Mouse (Mus musculus): ENCODE results near the gene Htr6.

Gene Htr6

GRCm38 (mm10) chr4:139075041-139075711 lies at the start of gene Htr6:
Htr6 (minus strand) TSS chr4:139075570.
- no peak for DNase-seq

- DNase-seq: no peak
Measured at GRCm38 (mm10) chr4:139124940-139125339, 49.6 kb upstream of the Htr6 start.

GRCm38 (mm10) chr4:139122557-139122956 lies 47.2 kb upstream of the Htr6 start:
- DNase-seq: no peak

- DNase-seq: no peak
Measured at GRCm38 (mm10) chr4:139120998-139121397, 45.6 kb upstream of the Htr6 start.

GRCm38 (mm10) chr4:139120281-139120814 lies 45.0 kb upstream of the Htr6 start:
- DNase-seq: no peak

GRCm38 (mm10) chr4:139116356-139117063 lies 41.1 kb upstream of the Htr6 start:
- no peak for DNase-seq

- no peak for DNase-seq
Measured at GRCm38 (mm10) chr4:139115721-139116120, 40.4 kb upstream of the Htr6 start.

DNA sequence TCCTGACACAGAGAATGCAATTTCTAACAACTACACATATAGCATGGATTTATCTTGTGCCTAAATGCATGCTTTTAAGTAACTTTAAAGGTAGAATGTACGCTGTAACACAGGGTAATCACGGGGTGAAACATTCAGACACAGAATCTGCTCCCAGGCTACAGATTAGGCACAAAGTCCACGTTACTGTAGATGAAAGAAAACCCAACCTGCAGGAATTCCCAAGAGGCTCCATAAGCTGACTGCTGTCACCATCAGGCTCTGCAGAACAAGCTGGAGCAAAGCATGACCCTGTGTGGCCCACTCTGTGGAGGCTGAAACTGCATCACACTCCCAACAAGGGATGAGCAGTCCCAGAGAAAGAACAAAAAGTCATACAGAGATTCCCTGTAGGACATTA lies 37.1 kb upstream of the Htr6 start:
- DNase-seq: no peak

DNA sequence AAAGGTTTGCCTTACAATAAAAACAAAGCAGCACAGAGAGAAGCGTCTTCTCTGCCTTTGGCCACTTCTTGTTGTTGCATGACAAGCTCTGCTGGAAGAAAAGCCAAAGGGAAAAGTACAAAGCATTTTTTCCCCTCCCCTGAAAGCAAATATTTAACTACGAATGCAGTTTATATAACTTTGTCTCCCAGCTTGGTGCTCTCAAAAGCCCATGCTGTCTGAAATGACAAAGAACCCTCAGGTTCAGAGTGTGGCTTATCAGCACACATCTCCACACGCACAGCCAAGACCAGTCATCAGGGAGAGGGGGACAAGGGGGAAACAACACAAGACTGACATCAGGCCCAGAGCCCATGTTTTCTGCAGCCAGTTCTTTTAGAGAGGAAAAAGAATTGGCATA lies 36.1 kb upstream of the Htr6 start:
- no peak for DNase-seq

DNA sequence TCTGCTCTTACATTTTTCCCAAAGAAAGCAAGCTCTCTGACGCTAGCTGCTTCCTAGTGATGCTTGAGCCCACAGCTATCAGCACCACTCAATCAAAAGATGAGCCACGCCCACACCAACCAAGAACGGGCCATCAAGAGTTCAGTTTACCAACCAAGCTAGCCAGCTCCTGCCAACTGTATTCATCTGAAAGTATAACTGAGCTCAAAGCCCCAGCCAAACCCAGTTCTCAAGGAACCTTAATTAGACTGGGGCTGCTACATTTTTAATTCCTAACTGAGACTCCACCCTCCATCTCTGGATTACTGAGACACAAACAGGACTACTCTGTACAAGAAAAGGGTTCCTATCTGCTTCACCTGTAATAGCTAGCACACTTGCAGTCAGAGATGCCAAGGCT lies 35.5 kb upstream of the Htr6 start:
- no peak for DNase-seq

- DNase-seq: no peak
Measured at GRCm38 (mm10) chr4:139105453-139105852, 30.1 kb upstream of the Htr6 start.

DNA sequence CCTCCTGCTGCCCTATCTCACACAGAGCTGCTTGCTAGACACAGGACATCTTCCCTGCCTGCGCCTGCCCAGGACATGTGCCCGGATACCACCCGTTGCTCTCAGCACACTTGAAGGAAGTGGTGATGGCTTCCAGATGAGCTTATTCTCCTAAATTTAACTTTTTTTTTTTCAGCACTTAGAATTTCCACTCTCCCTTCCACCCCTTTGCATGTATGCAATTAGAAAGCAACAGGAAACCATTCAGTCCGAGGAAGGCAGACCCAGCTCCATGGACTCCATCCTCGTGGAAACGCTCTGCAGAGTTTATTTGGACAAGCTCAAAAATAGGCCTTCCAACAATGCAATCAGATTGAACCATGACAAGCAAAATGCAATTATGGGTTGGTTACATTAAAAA lies 26.2 kb upstream of the Htr6 start:
- DNase-seq: no peak

GRCm38 (mm10) chr4:139100326-139100725 lies 25.0 kb upstream of the Htr6 start:
- no peak for DNase-seq

DNA sequence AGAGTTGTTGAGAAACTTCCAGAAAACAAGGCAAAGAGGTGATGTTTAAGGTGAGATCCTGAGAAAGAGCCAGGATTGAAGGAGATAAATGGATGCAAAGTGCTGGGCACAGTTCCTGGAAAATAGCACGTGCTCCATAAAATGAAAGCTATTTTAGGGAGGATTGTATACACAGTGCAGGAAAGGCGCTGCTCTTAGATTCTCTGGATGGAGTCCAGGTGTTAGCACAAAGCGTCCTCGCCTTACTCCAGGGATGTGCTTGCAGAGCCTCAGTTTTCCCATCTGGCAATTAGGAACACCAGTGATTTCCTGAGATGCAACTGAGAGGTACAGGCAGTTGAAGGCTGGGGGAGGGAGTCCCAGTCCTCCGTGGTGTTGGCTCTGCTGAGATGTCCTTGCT lies 20.8 kb upstream of the Htr6 start:
- peak; percentile 34 for DNase-seq

DNA sequence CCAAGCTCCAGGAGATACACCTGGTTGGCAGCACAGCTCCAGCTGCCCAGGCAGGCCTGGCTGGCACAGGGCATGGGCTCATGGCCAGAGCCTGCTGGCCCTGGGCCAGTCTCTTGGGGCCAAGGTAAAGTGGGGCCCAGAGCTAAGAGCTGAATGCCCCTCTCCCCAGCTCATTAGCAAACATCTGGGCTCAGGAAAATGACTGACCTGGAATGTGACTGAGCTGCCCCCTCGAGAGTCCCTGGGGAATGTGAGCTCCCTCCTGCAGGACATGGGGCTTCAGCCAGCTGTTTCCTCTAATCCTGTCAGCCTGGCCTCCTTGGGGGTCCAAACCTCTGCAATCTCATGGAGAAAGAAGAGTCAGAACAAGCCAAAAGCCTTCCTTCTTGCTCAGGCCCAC lies 20.0 kb upstream of the Htr6 start:
- DNase-seq: peak; percentile 46

- DNase-seq: no peak
Measured at GRCm38 (mm10) chr4:139093196-139093530, 17.8 kb upstream of the Htr6 start.

GRCm38 (mm10) chr4:139092356-139093195 lies 17.2 kb upstream of the Htr6 start, which contains the start of gene Nbl1:
Nbl1 (minus strand) TSS chr4:139092993.
- peak; percentile 80 for DNase-seq

- DNase-seq: peak; percentile 50
Measured at GRCm38 (mm10) chr4:139091478-139092355, 16.3 kb upstream of the Htr6 start.

DNA sequence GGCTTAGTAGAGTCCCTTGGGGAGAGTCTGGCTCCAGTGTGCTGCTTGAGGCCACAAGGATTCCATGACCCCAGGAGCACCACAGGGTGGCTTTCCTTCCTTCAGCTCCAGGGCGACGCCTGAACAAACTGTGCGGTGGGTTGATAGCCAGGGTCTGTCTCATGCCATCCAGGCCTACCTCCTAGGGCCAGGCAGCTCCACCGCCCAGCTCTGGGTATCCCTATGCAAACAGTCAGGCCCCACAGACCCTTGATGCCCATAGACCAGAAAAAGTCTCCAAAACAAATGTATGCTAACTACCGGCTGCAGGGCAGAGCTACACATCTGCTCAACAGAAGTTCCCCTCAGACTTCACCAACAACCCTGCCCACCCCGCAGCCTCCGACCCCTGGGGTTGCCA lies 15.7 kb upstream of the Htr6 start:
- DNase-seq: no peak

- DNase-seq: no peak
Measured at GRCm38 (mm10) chr4:139090303-139090940, 15.1 kb upstream of the Htr6 start.

DNA sequence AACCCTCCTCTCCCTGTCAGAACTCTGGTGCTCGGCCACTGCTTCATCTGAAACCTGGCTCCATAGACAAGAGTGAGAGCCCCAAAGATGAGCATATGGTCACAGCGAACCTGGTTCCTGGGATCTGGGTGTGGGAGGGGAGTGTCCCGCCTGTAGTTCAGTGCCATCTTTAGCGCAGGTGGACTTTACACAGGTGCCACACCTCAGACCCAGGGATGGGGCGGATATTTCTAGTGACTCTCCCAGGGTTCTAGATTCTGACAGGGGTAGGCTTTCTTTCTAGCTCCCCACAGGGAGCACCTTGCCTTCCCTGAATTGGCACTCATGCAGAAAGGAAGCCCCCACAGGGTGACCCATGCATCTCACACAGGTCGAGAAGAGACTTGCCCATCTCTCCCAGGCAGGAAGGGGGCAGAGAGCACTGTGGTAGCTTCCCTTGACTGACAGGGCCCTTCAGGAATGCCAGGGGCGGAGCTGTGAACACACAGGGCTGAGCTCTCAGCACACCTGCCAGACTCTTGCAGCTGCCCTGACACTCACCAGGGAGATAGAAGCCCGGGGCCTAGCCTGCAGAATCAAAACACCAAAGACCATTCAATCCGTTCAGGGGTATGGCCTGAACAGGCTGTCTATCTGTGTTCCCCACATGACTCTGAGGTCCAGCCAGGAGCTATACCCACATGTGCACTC lies 13.8 kb upstream of the Htr6 start:
- no peak for DNase-seq

Measured in lung, postnatal 14 days (tissue).